Mouse (Mus musculus) cortical plate, adult 2 months (tissue): Measurements from ENCODE around the gene Sap18b.

ENCODE experiments used
- CTCF ChIP-seq: fragments of 200-500 bp; IDR thresholded peaks from 2 replicates; pipeline ENCODE4 v1.5.1; 2011; ENCODE audit warnings: mild to moderate bottlenecking, control low read depth, low read length; ENCODE audit not compliant: insufficient read depth; ENCODE audit errors: extremely low read depth
- POLR2A ChIP-seq: fragments of 200-500 bp; IDR thresholded peaks from 2 replicates; pipeline ENCODE4 v1.6.1; 2011; ENCODE audit warnings: mild to moderate bottlenecking, low read length, control low read depth; ENCODE audit not compliant: insufficient read depth; ENCODE audit errors: extremely low read depth

DNA sequence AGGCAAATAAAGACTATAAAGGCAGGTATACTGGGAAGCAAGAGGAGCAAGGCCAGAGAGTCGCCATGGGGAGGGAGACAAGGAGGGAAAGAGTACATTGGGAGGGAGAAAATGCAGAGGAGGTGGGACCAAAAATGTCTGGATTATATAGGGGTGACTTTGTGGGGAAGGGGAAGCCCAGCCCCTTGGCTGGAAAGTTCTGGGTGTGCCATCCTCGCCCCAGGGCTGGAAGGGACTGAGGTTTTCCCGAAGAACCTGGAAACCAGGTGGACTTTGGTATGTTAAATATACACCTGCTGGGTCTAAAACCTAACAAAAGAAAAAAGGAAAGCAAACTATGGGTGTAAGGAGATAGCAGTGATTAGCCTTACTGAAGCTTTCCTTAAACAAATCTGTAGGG, 5.0 kb downstream of the Sap18b start:
- no peak for TF ChIP-seq CTCF
- TF ChIP-seq POLR2A, result no peak
